Mouse (Mus musculus) layer of hippocampus, adult 18-20 months (tissue): ENCODE results near the gene Shroom3. TPM values are rescaled to one million over a fixed set of nuclear protein-coding genes. Genes with fewer than 3 reads are reported as not detected.

Experiments used
- DNase-seq, 2 experiments: peaks; one replicate each; pipeline ENCODE4 v3.0.0; 2022; ENCODE audit warnings: low spot score in 2 of 2
- total RNA-seq, 2 experiments: library from RNA; stranded (reverse); gene quantifications; 2 replicates each; pipeline ENCODE4 v1.2.3; 2021

The Shroom3 gene
- total RNA-seq, 2 experiments from 2014 or later = 2.3 to 2.5 TPM

DNA sequence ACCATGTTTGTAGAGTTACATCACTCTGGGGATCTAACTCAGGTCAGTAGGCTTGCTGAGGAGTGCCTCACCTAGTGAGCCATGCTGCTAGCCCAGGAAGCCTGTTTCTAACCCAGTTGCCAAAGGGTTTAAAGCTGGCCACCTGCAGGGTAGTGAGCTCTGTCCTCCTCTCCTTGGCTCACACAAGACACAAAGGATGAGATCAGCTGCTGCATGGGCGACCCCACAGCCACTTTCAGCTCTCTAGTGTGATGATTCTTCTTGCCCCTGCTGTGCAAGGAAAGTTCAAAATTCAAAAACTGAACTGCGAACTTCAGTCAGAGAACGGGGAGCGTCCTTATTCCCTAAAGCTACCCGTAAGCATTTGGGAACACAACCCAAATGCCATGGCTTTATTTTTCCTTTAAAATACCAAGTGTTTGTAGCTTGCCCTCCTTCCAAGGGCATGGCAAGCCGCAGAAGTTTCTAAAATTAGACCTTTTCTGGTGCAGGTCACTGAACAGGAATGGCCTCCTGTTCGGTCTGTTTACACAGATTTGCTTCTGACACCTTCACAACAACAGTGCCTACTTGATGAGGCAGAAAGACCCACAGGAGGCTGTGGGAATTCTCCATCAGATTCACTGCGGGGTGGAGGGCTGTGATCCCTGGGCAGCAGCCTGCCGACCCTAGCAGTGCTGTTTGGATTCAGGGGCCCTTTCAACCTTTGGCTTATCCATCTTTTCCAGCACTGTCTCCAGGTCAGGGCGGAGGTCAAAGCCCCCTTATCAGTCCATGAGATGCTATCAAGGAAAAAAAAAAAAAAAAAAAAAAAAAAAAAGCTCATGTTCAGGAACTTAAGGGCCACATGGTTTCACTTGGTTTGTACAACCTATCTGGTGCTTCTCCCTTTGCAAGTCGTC is 113.1 kb downstream of the Shroom3 start:
- DNase-seq = no peak

DNA sequence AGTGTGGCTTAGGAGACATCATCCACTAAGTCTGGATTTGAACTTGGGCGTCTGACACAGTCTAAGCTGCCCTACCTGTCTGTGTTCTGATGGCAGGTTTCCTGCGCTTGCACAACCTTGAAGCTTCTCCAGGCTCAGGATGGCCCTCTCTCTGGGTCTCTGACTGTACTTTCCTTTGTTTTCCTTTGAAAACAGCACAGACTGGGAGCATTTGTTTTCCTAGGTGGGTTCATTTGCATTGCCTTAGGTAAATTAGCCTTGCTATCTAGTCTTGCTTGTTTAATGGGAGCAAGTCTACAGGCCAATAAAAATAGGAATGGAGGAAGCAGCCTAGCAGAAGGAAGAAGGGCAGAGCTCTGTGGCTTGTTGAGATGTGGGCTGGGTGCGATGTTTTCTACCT is 114.7 kb downstream of the Shroom3 start:
- DNase-seq = no peak

DNA sequence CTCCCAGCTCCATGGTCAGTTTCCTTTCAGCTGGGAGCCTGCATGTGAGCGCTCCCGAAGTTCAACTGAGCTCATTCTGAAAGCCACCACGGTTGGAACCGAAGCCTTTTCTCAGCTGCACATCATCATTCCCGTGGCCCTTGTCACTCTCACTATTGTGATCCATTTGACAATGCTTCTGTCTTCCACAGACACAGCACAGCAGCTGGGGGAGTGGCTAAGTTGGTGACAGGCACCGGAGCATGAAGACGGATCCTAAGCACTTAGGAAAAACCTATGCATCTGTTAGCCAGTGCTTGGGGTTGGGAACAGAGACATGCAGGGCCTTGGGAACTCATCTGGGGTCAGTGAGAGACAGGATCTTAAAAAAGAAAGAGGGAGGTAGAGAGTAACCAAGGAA is 121.1 kb downstream of the Shroom3 start:
- DNase-seq = peak; percentile 4 to 39

DNA sequence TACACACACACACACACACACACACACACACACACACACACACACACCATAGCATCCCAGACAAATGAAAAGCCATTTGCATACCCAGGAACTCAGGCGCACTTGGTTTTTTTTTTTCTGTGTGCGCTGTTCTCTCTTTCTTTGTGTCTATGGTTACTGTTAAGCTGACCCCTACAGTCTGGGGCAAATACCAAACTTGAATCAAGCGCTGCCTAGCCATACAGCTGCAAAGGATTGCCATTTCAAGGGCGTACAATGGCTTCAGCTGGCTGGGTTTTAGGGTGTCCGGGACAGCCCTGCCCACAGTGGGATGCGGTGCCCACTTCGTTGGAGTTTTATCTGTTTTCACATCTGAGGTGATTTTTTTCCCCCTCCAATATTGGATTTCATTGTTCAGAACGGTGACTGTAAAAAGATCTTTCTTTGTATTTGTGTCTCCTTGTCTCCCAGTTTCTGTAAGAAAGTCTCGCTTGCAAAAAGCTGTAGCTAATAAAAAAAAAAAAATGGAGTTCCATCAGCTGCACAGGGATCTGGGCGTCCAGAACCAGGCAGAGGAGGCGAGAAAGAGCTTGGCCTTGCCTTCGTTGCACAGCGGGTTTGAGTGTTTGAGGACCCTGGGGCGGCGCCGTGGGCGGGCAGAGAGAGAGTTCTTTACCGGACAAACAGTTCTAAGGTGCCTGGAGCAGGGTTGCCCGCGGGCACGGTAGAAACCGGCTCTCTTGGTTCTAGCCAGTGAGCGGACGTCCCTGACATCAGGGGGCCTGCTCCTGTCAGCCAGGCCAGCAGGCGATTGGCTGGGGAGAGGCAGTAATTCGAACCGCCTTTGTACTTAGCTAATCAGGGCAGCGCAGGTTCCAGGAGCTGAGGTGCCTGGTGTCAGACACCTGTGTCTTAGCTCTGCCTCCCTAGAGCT is 125.5 kb downstream of the Shroom3 start:
- no peak for DNase-seq

DNA sequence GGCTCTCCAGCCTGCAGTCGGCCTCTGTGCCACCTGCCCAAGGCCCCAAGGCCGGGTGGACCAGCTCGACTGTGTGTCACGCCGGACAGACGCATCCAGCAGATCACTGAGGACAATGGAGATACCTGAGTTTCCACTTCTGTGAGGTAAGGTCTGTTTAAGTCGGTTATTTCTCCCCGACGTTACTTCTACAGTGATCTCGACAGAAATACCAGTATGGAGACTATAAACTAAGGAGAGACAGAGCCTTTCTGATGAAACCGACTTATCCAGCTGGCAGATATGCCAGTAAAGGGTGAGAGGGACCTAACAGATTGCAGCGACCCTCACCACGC is 126.1 kb downstream of the Shroom3 start:
- DNase-seq = no peak

DNA sequence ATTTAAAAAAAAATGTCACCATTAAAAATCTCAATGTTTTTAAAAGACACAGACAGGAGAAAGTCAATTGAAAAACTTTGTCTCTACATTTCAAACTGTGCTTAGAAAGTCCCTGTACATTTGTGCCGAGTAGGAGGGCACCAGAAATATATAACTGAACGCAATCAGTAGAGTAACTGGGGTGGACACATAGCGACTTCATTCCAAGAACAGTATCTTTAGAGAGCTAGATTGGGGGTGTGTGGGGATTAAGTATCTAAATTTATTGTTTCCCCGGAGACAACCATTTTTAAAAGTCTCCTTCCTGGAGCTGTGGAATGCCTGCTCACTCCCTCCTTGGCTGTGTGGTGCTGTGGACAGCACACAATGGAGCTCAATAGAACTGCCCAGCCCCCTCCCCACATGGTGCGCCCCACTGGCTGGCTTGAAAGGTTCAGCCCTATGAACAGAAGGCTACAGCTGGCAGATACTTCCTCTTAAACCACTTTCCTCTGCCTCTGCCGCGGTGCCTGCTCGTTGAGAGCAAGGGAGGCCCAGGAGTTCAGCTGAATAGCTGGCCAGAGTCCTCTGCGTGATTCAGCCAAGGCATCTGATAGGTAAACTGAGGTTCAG is 127.8 kb downstream of the Shroom3 start:
- DNase-seq = no peak

DNA sequence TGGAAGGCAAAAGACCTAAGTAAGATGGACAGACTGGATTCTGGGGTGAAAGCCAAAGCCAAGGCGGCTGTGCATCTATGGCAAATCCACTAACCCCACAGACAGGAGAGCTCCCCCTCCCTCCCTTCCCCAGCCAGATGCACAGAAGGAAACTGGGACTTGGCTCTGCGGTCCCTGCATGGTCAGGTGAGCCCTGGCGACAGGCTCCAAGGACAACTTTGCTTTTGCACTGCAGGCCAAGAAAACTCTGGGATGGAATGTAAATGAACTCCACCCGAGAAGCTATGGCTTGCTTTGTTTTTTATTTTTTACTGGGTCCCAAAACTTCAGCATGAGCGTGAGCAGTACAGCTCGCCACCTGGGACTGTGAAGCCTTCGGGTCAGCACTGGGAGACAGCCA is 128.5 kb downstream of the Shroom3 start:
- no peak for DNase-seq

DNA sequence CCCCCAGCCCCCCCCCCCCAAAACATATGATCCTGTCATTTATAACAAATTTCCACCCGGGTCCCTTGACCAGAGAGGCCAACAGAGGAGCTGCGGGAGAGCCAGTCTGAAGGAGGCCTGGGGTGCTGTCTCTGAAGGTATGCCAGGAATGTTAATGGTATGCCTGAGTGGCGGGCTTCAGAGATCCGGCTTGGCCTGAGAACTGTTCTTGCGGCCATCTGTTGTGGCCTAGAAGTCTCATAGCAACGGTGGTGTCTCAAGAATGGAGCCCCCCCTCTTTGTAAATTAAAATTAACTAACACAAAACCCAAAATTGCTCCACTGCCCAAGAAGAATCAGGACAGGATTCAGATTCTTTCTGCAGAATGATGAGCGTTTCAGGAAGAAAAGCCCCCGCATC is 129.7 kb downstream of the Shroom3 start:
- DNase-seq = no peak

DNA sequence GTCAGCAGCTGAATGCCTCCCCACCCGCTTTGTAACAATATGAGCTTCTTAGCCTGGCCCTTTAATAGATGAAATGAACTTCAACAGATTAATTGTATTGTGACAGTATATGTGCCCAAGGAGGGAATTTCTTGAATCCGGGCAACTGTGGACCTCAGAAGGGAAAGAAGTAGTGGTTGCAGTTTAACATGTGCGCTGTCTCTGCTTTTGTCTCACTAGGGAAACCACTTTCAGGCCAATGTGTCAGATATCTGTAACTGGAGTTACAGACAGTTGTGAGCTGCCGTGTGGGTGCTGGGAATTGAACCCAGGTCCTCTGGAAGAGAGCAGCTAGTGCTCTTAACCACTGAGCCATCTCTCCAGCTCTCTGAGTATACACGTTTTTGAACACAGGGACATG is 130.3 kb downstream of the Shroom3 start:
- DNase-seq = no peak

DNA sequence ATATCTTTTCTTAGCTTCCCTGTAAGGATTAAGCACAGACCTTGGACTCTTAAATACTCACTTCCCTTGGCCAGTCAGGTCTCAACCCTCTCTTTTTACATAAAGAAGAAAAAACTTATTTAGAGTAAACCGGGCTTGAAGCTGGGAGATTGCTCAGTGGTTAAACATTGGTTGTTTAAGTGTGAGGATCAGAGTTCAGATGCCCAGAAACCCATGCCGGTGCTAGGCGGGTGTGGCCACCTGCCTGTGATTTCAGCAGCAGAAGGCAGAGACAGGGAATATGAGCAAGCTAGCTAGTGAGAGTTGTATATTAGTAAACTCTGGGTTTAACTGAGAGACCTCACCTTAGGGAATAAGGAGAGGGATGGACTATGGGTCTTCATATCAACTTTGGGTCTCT is 131.4 kb downstream of the Shroom3 start:
- no peak for DNase-seq

DNA sequence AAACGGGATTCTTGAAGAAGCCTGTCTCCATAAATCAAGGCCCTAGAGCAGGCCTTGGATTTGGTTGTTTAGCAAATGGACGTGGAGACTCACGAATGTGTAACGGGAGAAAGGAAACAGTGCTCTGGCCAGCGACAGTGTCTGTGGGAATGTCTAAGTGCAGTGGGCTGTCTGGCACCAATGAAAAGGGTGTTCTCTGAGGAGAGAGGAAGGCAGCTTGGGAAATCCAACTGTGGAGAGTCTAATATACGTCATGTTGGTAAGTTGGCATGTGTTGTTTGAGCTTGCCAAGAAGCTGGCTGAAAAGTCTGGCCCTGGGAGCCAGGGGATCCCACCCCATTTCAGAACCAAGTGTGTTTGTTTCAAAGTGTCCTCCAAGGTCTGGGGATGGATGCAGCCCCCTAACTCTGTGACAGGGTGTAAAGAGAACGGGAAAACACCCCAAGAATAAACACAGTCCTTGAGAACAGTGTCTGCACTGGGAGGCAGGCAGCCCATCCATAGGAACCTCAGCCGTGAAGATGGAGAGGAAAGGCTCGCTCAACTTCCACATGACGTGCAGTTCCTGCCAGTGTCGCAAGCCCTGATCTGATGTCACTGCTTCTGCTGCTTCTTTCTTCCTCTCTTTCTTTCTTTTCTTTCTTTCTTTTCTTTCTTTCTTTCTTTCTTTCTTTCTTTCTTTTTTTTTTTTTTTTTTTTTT is 134.0 kb downstream of the Shroom3 start:
- no peak for DNase-seq

DNA sequence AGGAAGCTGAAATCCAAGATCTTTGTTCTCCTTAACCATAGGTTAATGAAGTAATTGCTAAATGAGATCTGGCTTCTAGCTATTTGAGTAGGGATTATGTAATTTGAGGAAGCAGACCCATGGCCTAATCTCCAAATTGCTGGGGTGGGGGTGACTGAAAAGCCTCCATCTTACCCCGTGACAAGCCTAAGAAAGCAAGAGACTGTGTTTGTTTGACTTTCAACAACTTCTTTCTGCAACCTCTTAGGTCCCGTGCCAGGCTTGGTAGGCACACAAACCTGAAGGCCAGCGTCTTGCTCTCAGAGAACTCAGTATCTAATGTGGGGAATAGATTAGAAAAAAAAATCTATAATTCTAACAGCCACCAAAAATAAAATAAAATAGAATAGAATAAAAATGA is 138.1 kb downstream of the Shroom3 start:
- DNase-seq = no peak

DNA sequence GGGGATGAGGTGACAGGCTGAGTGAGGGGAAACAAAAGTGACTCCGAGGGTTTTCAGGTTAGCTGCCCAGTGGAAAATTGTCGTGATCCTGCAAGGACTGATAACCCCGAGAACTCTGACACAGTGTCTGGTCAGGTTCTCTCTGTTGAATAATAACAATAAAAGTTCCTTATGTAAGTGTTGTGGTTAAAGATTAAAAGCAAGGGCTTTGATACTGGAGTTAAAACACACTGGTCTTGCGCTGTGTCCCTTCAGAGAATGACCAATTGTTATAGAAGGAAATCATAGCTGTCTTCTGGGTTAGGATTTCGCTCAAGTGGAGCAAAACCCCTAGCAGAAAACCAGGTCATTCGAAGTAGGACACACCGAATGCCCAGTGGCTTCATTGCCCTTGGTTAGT is 140.3 kb downstream of the Shroom3 start:
- DNase-seq = no peak

DNA sequence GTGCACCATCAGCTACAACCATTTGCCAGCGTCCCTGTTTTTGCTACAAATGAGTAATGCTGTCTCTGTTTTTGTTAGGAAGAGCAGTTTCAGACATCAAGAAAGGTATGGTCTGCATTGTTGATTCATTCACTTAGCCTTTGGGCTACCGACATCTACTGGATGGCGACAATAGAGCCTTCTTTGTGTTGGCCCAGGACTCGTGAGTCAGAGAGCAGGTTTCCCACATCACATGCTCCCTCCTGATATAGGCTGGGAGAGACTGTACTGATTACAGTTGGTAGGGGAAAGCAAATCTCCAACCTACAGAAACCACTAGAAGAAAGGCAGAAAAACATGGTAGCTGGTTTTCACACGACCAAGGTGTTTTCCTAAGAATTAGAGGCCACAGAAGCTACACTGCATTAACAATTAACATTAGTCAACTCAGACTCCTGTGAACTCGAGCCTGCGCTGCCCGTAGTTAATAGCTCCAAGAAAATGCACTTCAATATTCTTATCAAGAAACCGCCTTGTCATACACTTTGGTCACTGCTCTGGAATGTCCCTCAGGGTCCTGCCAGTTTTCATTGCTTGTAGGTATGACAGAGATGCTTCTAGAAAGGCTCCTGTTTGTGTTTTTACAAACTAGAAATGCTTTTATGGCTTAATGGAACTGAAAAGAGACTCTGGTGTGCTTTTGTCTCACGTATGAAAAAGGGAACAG is 141.2 kb downstream of the Shroom3 start:
- DNase-seq = no peak

DNA sequence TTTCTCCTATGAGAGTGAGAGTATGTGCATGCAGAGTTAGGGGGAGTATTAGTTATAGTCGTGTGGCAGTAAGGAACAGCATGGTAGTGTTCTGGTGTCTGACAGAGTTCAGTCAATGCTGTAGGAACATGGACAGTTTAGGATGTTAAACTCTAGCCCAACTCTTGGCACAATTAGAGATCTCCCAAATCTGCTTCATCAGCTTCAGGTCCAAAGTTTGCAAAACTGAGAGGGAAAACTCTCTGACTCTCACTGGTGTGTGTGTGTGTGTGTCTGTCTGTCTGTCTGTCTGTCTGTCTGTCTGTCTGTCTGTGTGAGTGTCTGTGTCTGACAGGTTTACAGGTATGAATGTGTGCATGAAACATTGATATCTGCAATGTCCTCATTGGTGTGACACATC is 147.2 kb downstream of the Shroom3 start:
- no peak for DNase-seq

DNA sequence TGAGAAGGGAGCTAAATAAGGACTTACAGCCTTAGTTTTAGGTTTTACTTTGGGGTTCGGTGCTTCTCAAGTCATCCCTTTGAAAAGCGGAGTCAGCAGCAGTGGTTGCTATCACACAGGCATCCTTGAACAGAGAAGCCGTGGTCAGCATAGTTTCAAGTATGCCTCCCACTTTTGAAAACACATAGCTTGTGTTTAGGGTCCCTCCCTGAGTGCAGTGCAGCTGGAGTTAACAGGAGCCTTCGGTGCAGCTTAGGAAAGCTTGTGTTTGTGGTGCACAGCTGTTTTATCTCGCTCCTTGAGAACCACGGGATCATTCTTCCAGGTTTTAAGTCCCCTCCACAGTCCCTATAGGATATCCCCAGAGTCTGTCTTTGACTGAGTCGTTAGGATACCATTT is 151.3 kb downstream of the Shroom3 start:
- DNase-seq = no peak

DNA sequence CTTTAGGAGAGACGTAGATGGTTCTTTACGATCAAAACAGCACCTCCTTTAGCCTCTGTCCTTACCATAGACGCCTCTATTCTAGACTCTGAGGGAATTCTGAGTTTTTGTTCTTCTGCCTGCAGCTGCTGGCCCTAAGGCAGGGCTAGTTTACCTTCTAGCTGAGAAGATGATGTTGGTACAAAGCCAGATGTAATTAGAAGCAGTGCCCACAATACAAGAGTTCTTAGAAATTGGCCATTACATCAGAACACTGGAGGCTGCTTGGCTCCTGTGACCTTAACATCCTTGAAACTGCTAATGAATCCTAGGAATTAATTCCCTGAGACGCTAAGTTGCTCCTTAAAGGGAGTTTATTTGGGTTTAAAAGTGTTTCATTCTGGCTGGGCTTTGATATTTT is 154.1 kb downstream of the Shroom3 start:
- DNase-seq = no peak

DNA sequence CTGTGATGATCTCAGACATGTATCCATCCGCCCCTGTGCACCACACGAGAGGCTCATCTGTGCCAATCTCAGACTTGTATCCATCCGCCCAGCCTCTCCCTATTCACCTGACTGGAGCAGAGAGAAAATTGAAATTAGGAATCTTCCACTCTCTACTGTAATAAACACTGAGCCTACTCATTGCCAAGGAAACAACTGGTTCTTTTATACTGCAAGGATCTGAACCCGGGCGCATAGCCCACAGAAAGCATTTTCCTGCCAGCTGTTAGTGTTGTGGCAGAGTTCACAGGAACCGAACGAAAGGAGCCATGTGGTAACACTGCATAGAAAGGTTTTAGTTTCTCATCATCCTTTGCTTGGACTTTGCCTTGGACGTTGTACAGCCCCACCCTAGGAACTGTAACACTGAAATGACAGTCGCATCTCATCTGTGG is 155.1 kb downstream of the Shroom3 start:
- no peak for DNase-seq

DNA sequence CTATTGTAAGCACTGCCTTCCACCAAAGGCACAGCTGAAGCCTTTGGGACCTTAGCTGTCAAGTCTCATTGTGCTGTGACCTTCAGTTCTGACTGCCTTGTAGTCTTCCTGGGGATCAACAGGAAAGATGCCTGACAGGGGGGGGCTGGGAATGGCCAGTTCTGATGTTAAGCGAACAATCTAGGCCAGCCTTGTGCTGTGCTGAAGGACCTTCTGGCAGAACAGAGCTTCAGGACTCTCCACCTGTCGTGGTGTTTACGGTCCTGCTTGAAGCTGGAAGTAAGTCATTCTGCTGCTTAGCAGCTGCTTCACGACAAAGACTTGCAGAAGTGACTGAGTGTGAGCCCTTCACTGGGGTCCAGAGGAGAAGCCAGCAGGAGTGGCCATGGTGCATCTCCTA is 156.1 kb downstream of the Shroom3 start:
- DNase-seq = no peak

DNA sequence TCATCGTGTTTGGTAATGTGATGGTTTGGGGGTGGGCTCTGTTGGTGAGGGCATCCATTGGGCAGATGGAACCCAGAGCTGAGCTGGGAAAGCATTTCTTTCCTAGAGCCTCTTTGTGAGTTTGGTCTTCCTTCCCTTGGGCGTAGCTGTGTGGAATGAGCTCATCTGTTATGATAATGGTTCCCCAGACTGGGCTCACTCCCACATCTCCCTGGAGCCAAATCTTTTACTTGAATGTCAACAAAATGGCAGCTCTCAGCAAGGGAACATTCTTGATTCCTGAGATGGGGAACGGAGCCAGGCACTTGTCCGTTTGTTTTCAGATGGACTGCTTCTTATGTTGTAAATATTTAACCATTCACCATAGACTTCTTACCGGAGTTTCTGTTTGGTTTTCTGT is 158.2 kb downstream of the Shroom3 start:
- DNase-seq = peak; percentile 19 to 39

DNA sequence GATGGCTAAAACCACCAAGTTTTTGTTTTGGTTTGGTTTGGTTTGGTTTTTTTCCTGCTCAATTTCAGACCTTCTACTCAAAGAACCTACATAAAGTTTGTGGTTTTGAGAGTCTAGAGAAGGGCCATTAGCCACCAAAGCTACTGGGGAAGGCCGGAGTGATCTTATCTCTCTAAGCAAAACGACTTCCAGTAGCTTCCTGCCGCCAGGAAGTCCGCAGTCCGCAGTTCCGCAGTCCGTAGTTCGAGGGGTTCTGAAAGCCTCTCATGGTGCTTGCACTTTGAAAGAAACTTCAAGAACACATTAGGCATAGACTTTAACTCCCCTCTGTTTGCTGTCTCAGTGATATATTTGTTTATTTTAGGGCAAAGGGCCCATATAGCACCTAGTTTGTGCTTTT is 159.2 kb downstream of the Shroom3 start:
- DNase-seq = no peak
